Mouse (Mus musculus) lung, embryonic 16.5 days (tissue): Measurements from ENCODE around the gene Fdxacb1. TPM values are rescaled to one million over a fixed set of nuclear protein-coding genes. Genes with fewer than 3 reads are reported as not detected.
A peak's percentile ranks its signal among the peaks of the same experiment; 100 is the strongest.

ENCODE experiments used
- ATAC-seq: fragments of 200-750 bp; cut with Nextera tagmentation; 2 replicates; pipeline ENCODE4 v1.8.0; 2017; ENCODE audit warnings: low read depth, mild to moderate bottlenecking, moderate library complexity
- H3K27ac ChIP-seq: fragments of 300-500 bp; sonication (generic); 2 replicates; pipeline ENCODE4 v1.5.1; 2014; ENCODE audit warnings: mild to moderate bottlenecking, control low read depth, low read length
- H3K27me3 ChIP-seq: fragments of 300-500 bp; sonication (generic); 2 replicates; pipeline ENCODE4 v1.6.1; 2014; ENCODE audit warnings: low read depth, low read length, mixed read lengths; ENCODE audit not compliant: control insufficient read depth, insufficient read depth
- H3K36me3 ChIP-seq: fragments of 300-500 bp; sonication (generic); 2 replicates; pipeline ENCODE4 v1.6.1; 2014; ENCODE audit warnings: low read length; ENCODE audit not compliant: control insufficient read depth, insufficient read depth
- H3K4me1 ChIP-seq: fragments of 300-500 bp; sonication (generic); replicated peaks from 2 replicates; pipeline ENCODE4 v1.6.1; 2014; ENCODE audit warnings: low read length, mixed read lengths; ENCODE audit not compliant: control insufficient read depth, insufficient read depth
- H3K4me2 ChIP-seq: fragments of 300-500 bp; sonication (generic); 2 replicates; pipeline ENCODE4 v1.6.1; 2014; ENCODE audit warnings: low read depth, low read length, control low read depth
- H3K4me3 ChIP-seq: fragments of 300-500 bp; sonication (generic); 2 replicates; pipeline ENCODE4 v1.5.1; 2014; ENCODE audit warnings: mild to moderate bottlenecking, low read length, control low read depth
- H3K9ac ChIP-seq: fragments of 300-500 bp; sonication (generic); 2 replicates; pipeline ENCODE4 v1.6.1; 2014; ENCODE audit warnings: low read length, control low read depth
- H3K9me3 ChIP-seq: fragments of 300-500 bp; sonication (generic); 2 replicates; pipeline ENCODE4 v1.6.1; 2016; ENCODE audit warnings: low read length; ENCODE audit not compliant: control insufficient read depth
- WGBS: fragments of 180-500 bp; shearing (Covaris S2); extraction: QIAGEN DNeasy Blood & Tissue Kit; methylation state at CpG from one replicate; pipeline ENCODE4 v1.1.7; 2014; 5-methylcytosine and 5-hydroxymethylcytosine counted together
- polyA plus RNA-seq: library from polyadenylated mRNA; unstranded; fragments of >200 nt; fragmentation: Nextera tagmentation; extraction: Ambion mirVana; gene quantifications from 2 replicates; pipeline ENCODE4 v1.2.1, GENCODE M21; 2015

Gene Fdxacb1
- polyA plus RNA-seq, 1 experiment from 2014 or later, result 13.8 TPM

- 76% methylated on average over 2 of the region's 2 CpGs for WGBS
- peaks cover 34% of the 10 kb centered on the region for H3K36me3 ChIP-seq
Observed at GRCm38 (mm10) chr9:50782155-50782554, 14.1 kb downstream of the Fdxacb1 start.

DNA sequence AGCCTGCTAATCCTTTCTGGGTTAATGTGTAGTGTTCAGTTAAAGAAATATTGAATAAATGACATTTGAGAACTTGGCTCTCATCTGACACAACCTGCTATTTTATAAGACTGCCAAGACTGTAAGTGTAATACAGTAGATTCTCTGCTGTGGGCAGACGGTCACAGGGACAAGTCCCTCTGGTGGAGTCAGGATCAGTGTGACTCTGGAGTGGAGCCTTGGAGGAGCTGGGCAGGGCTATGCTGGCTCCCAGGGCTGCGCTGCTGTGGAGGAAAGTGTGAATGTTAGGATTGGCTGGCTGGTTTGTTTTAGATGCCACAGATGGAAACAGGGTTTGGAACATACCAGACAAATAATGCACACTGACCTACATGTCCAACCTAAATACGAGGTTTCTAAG, 27.2 kb downstream of the Fdxacb1 start:
- H3K36me3 ChIP-seq, result peaks cover 13% of the 10 kb centered on the region
- no peak for ATAC-seq
- H3K9ac ChIP-seq, result no peak overlapping the region
- WGBS, result 86% methylated on average over 3 of the region's 3 CpGs
- no peaks in the 10 kb centered on the region for H3K27me3 ChIP-seq
- no peak overlapping the region for H3K4me2 ChIP-seq
- no peaks in the 10 kb centered on the region for H3K9me3 ChIP-seq
- no peaks in the 10 kb centered on the region for H3K4me1 ChIP-seq
- no peak overlapping the region for H3K4me3 ChIP-seq
- H3K27ac ChIP-seq, result no peak overlapping the region

More at GRCm38 (mm10) chr9:50782155-50782554, 14.1 kb downstream of the Fdxacb1 start:
- H3K27me3 ChIP-seq, result no peaks in the 10 kb centered on the region
- ATAC-seq, result no peak
- H3K27ac ChIP-seq, result no peak overlapping the region
- no peak overlapping the region for H3K9ac ChIP-seq
- H3K4me1 ChIP-seq, result no peaks in the 10 kb centered on the region
- no peak overlapping the region for H3K4me2 ChIP-seq
- H3K4me3 ChIP-seq, result no peak overlapping the region
- no peaks in the 10 kb centered on the region for H3K9me3 ChIP-seq

DNA sequence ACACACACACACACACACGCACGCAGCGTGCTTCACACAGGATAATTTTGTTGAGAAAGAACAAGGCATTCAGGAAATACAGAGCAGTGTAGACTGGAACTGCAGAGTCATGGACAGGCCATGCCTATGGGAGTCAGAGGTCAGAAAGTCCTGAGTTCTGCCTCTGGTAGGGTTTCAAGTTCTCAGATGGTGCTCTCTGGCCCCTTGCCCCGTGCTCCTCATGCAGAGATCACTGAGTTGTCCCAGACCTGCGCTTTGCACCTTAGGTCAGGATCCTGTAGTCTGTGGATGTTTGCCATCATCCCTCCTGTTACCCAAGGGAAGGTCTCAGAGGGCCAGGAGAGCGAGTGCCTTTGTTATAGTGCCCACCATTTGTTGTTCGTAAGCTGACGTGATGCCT, 28.7 kb downstream of the Fdxacb1 start:
- Histone ChIP-seq H3K9me3 (no peaks in the 10 kb centered on the region), H3K27ac (no peak overlapping the region), H3K4me1 (no peaks in the 10 kb centered on the region), H3K4me3 (no peak overlapping the region), H3K4me2 (no peak overlapping the region), H3K36me3 (peaks cover 11% of the 10 kb centered on the region), H3K27me3 (no peaks in the 10 kb centered on the region), H3K9ac (no peak overlapping the region)
- WGBS, result 85% methylated on average over 8 of the region's 8 CpGs
- ATAC-seq, result no peak

DNA sequence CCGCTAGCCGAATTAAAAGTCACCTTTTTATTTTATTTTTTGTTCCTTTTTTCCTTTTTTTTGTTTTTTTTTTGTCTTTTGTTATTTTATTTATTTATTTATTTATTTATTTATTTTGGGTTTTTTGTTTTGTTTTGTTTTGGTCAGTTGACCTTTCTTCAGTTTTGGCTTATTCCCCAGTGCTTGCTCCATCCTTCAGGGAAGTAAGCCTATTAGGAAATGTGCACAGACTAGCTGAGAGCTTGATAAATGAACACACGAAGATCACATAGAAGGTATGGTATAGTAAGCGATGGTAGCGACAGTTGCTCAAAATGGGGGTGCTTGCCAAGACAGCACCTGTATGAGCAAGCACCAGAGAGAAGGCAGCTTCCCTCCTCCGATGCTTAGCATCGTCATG, 29.6 kb downstream of the Fdxacb1 start:
- ATAC-seq, result no peak
- no peak overlapping the region for H3K27ac ChIP-seq
- H3K27me3 ChIP-seq, result no peaks in the 10 kb centered on the region
- peaks cover 15% of the 10 kb centered on the region for H3K36me3 ChIP-seq
- H3K4me1 ChIP-seq, result no peaks in the 10 kb centered on the region
- H3K4me2 ChIP-seq, result no peak overlapping the region
- H3K9me3 ChIP-seq, result no peaks in the 10 kb centered on the region
- no peak overlapping the region for H3K4me3 ChIP-seq
- no peak overlapping the region for H3K9ac ChIP-seq
- 91% methylated on average over 7 of the region's 7 CpGs for WGBS

- H3K4me3 ChIP-seq, result no peak overlapping the region
- no peak for ATAC-seq
- no peaks in the 10 kb centered on the region for H3K9me3 ChIP-seq
- no peak overlapping the region for H3K27ac ChIP-seq
- peaks cover 20% of the 10 kb centered on the region for H3K36me3 ChIP-seq
- no peaks in the 10 kb centered on the region for H3K4me1 ChIP-seq
- 81% methylated on average over 5 of the region's 5 CpGs for WGBS
- no peaks in the 10 kb centered on the region for H3K27me3 ChIP-seq
- no peak overlapping the region for H3K4me2 ChIP-seq
- H3K9ac ChIP-seq, result no peak overlapping the region
Observed at GRCm38 (mm10) chr9:50798368-50798767, 30.3 kb downstream of the Fdxacb1 start.

- H3K4me1 ChIP-seq, result no peaks in the 10 kb centered on the region
Observed at GRCm38 (mm10) chr9:50800985-50801384, 32.9 kb downstream of the Fdxacb1 start.

GRCm38 (mm10) chr9:50803055-50803671, 35.1 kb downstream of the Fdxacb1 start:
- 84% methylated on average over 7 of the region's 7 CpGs for whole genome bisulfite sequencing
- Histone ChIP-seq H3K9ac (no peak overlapping the region), H3K36me3 (peaks cover 35% of the 10 kb centered on the region), H3K4me3 (no peak overlapping the region), H3K9me3 (no peaks in the 10 kb centered on the region), H3K4me1 (no peaks in the 10 kb centered on the region), H3K27ac (no peak overlapping the region), H3K27me3 (no peaks in the 10 kb centered on the region), H3K4me2 (no peak overlapping the region)
- no peak for ATAC-seq

More at GRCm38 (mm10) chr9:50800985-50801384, 32.9 kb downstream of the Fdxacb1 start:
- Histone ChIP-seq H3K4me2 (no peak overlapping the region), H3K36me3 (peaks cover 28% of the 10 kb centered on the region), H3K4me3 (no peak overlapping the region), H3K9ac (no peak overlapping the region), H3K27me3 (no peaks in the 10 kb centered on the region), H3K27ac (no peak overlapping the region), H3K9me3 (no peaks in the 10 kb centered on the region)
- ATAC-seq, result peak; percentile 31; the same call in 1 of the 2 replicates
- WGBS, result 52% methylated on average over 2 of the region's 2 CpGs

DNA sequence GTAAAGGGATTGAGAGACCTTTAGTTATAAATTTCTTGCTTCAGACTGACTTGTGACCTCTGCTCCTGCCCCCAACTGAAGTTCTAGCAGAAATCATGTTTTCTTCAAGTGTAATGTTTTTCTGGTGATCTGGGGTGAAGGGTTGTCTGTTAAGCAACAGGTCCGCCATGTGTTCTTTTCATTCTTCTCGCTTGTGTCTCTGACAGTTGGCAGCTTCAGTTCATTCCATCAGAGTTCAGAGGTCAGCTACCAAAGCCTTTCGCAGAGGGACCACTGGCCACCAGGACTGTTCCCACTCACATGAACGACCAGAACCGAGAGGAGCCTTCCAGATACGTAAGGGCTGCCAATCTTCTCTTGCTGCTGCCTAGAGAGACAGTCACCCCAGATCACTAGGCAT, 40.4 kb downstream of the Fdxacb1 start:
- no peak overlapping the region for H3K4me3 ChIP-seq
- H3K27me3 ChIP-seq, result no peaks in the 10 kb centered on the region
- no peak overlapping the region for H3K4me2 ChIP-seq
- no peak overlapping the region for H3K27ac ChIP-seq
- peaks cover 34% of the 10 kb centered on the region for H3K36me3 ChIP-seq
- no peak overlapping the region for H3K9ac ChIP-seq
- WGBS, result 72% methylated on average over 6 of the region's 6 CpGs
- ATAC-seq, result no peak
- no peaks in the 10 kb centered on the region for H3K9me3 ChIP-seq
- H3K4me1 ChIP-seq, result no peaks in the 10 kb centered on the region

GRCm38 (mm10) chr9:50809146-50809545, 41.1 kb downstream of the Fdxacb1 start:
- no peak for ATAC-seq

DNA sequence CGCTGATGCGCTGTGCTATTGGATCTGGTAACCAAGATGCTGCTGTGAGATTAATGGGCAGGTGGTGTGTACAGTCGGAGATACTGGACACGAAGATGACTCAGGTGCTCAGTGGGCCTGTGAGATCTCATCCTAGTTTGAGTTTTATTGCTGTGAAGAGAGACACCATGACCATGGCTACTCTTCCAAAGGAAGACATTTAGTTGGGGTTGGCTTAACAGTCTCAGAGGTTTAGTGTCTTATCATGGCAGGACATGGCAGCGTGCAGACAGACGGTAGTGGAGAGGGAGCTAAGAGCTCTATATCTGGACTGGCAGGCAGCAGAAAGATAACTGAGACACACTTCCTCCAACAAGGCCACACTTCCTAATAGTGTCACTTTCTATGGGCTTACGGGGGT, 43.2 kb downstream of the Fdxacb1 start:
- Histone ChIP-seq H3K9ac (no peak overlapping the region), H3K4me1 (no peaks in the 10 kb centered on the region), H3K4me2 (no peak overlapping the region), H3K4me3 (no peak overlapping the region), H3K27ac (no peak overlapping the region), H3K27me3 (no peaks in the 10 kb centered on the region), H3K9me3 (no peaks in the 10 kb centered on the region), H3K36me3 (peaks cover 33% of the 10 kb centered on the region)
- WGBS, result 91% methylated on average over 7 of the region's 7 CpGs
- ATAC-seq, result no peak

More at GRCm38 (mm10) chr9:50809146-50809545, 41.1 kb downstream of the Fdxacb1 start:
- H3K27me3 ChIP-seq, result no peaks in the 10 kb centered on the region
- H3K36me3 ChIP-seq, result peaks cover 38% of the 10 kb centered on the region
- no peak overlapping the region for H3K4me3 ChIP-seq
- no peaks in the 10 kb centered on the region for H3K4me1 ChIP-seq
- H3K4me2 ChIP-seq, result no peak overlapping the region
- no peak overlapping the region for H3K9ac ChIP-seq
- 89% methylated on average over 13 of the region's 13 CpGs for WGBS
- no peak overlapping the region for H3K27ac ChIP-seq
- no peaks in the 10 kb centered on the region for H3K9me3 ChIP-seq
